Mouse (Mus musculus) stomach, embryonic 15.5 days (tissue): Measurements from ENCODE around the gene Rbms1. TPM values are rescaled to one million over a fixed set of nuclear protein-coding genes. Genes with fewer than 3 reads are reported as not detected.

Experiments used
- ATAC-seq: fragments of 200-750 bp; cut with Nextera tagmentation; 2 replicates; pipeline ENCODE4 v1.8.0; 2017; ENCODE audit warnings: low read depth, moderate number of reproducible peaks, moderate TSS enrichment; ENCODE audit not compliant: insufficient read depth, low FRiP score
- H3K27ac ChIP-seq: fragments of 300-500 bp; sonication (generic); 2 replicates; pipeline ENCODE4 v1.5.1; 2015; ENCODE audit warnings: mild to moderate bottlenecking, inconsistent platforms
- H3K27me3 ChIP-seq: fragments of 300-500 bp; sonication (generic); replicated peaks from 2 replicates; pipeline ENCODE4 v1.6.1; 2015; ENCODE audit warnings: inconsistent platforms
- H3K36me3 ChIP-seq: fragments of 300-500 bp; sonication (generic); 2 replicates; pipeline ENCODE4 v1.6.1; 2015; ENCODE audit warnings: inconsistent platforms
- H3K4me1 ChIP-seq: fragments of 300-500 bp; sonication (generic); 2 replicates; pipeline ENCODE4 v1.6.1; 2015; ENCODE audit warnings: inconsistent platforms
- H3K4me2 ChIP-seq: fragments of 300-500 bp; sonication (generic); 2 replicates; pipeline ENCODE4 v1.6.1; 2015; ENCODE audit warnings: mild to moderate bottlenecking, inconsistent platforms
- H3K4me3 ChIP-seq: fragments of 300-500 bp; sonication (generic); replicated peaks from 2 replicates; pipeline ENCODE4 v1.5.1; 2015; ENCODE audit warnings: inconsistent platforms
- H3K9ac ChIP-seq: fragments of 300-500 bp; sonication (generic); 2 replicates; pipeline ENCODE4 v1.6.1; 2015; ENCODE audit warnings: inconsistent platforms
- H3K9me3 ChIP-seq: fragments of 300-500 bp; sonication (generic); 2 replicates; pipeline ENCODE4 v1.6.1; 2016; ENCODE audit warnings: inconsistent platforms
- WGBS: fragments of 180-500 bp; shearing (Covaris S2); methylation state at CpG from one replicate; pipeline ENCODE4 v1.1.7; 2015; 5-methylcytosine and 5-hydroxymethylcytosine counted together
- polyA plus RNA-seq: library from polyadenylated mRNA; unstranded; fragments of >200 nt; fragmentation: Nextera tagmentation; extraction: Ambion mirVana; gene quantifications from 2 replicates; pipeline ENCODE4 v1.2.1, GENCODE M21; 2015

Rbms1 gene
- polyA plus RNA-seq, 1 experiment from 2014 or later, result 130 TPM

GRCm38 (mm10) chr2:60856097-60856496 lies 106.9 kb downstream of the Rbms1 start:
- peaks cover 13% of the 10 kb centered on the region for H3K4me1 ChIP-seq
- H3K36me3 ChIP-seq, result 0 out of 2 replicates have a peak, but pooled peaks cover 7% of the 10 kb centered on the region
- no peak overlapping the region for H3K4me2 ChIP-seq
- no peaks in the 10 kb centered on the region for H3K9me3 ChIP-seq
- H3K4me3 ChIP-seq, result no peak overlapping the region
- H3K27ac ChIP-seq, result peak overlapping the region; percentile 55; the same call in 1 of the 2 replicates
- no peaks in the 10 kb centered on the region for H3K27me3 ChIP-seq
- 56% methylated on average over 2 of the region's 2 CpGs for WGBS
- no peak for ATAC-seq
- no peak overlapping the region for H3K9ac ChIP-seq

- no peaks in the 10 kb centered on the region for H3K9me3 ChIP-seq
- H3K4me2 ChIP-seq, result no peak overlapping the region
- H3K4me3 ChIP-seq, result no peak overlapping the region
- 0 out of 2 replicates have a peak, but pooled peaks cover 7% of the 10 kb centered on the region for H3K36me3 ChIP-seq
- 38% methylated on average over 4 of the region's 4 CpGs for WGBS
- peak; percentile 65; the same call in 1 of the 2 replicates for ATAC-seq
- H3K4me1 ChIP-seq, result peaks cover 21% of the 10 kb centered on the region
- H3K27ac ChIP-seq, result no peak overlapping the region
- H3K9ac ChIP-seq, result no peak overlapping the region
- H3K27me3 ChIP-seq, result no peaks in the 10 kb centered on the region
Measured at GRCm38 (mm10) chr2:60855006-60855405, 108.0 kb downstream of the Rbms1 start.

- no peak for ATAC-seq
- peaks cover 21% of the 10 kb centered on the region for H3K4me1 ChIP-seq
- 49% methylated on average over 3 of the region's 3 CpGs for WGBS
Measured at GRCm38 (mm10) chr2:60851898-60852297, 111.1 kb downstream of the Rbms1 start.

GRCm38 (mm10) chr2:60851057-60851718 lies 111.8 kb downstream of the Rbms1 start:
- Histone ChIP-seq H3K4me3 (no peak overlapping the region), H3K27ac (peak overlapping the region; percentile 33), H3K36me3 (no peaks in the 10 kb centered on the region), H3K27me3 (no peaks in the 10 kb centered on the region), H3K4me1 (peaks cover 21% of the 10 kb centered on the region), H3K9me3 (no peaks in the 10 kb centered on the region), H3K4me2 (no peak overlapping the region), H3K9ac (no peak overlapping the region)
- WGBS, result 45% methylated on average over 14 of the region's 14 CpGs
- no peak for ATAC-seq

More at GRCm38 (mm10) chr2:60851898-60852297, 111.1 kb downstream of the Rbms1 start:
- Histone ChIP-seq H3K36me3 (no peaks in the 10 kb centered on the region), H3K4me3 (no peak overlapping the region), H3K9ac (no peak overlapping the region), H3K9me3 (no peaks in the 10 kb centered on the region), H3K4me2 (no peak overlapping the region), H3K27ac (no peak overlapping the region), H3K27me3 (no peaks in the 10 kb centered on the region)

GRCm38 (mm10) chr2:60848478-60848877 lies 114.5 kb downstream of the Rbms1 start:
- peaks cover 21% of the 10 kb centered on the region for H3K4me1 ChIP-seq
- no peak overlapping the region for H3K9ac ChIP-seq
- H3K9me3 ChIP-seq, result no peaks in the 10 kb centered on the region
- ATAC-seq, result no peak
- no peaks in the 10 kb centered on the region for H3K27me3 ChIP-seq
- no peak overlapping the region for H3K4me2 ChIP-seq
- H3K27ac ChIP-seq, result no peak overlapping the region
- WGBS, result 90% methylated on average over 4 of the region's 4 CpGs
- no peaks in the 10 kb centered on the region for H3K36me3 ChIP-seq
- no peak overlapping the region for H3K4me3 ChIP-seq

GRCm38 (mm10) chr2:60847984-60848383 lies 115.0 kb downstream of the Rbms1 start:
- no peaks in the 10 kb centered on the region for H3K9me3 ChIP-seq
- WGBS, result 74% methylated on average over 3 of the region's 3 CpGs
- H3K9ac ChIP-seq, result no peak overlapping the region
- no peaks in the 10 kb centered on the region for H3K27me3 ChIP-seq
- no peak overlapping the region for H3K4me3 ChIP-seq
- H3K4me2 ChIP-seq, result no peak overlapping the region
- no peak for ATAC-seq
- peaks cover 21% of the 10 kb centered on the region for H3K4me1 ChIP-seq
- H3K36me3 ChIP-seq, result no peaks in the 10 kb centered on the region
- H3K27ac ChIP-seq, result no peak overlapping the region

GRCm38 (mm10) chr2:60845316-60845894 lies 117.6 kb downstream of the Rbms1 start:
- H3K4me2 ChIP-seq, result no peak overlapping the region
- WGBS, result 54% methylated on average over 5 of the region's 5 CpGs
- H3K27ac ChIP-seq, result no peak overlapping the region
- H3K4me1 ChIP-seq, result peaks cover 5% of the 10 kb centered on the region; the same call in 1 of the 2 replicates
- no peak overlapping the region for H3K4me3 ChIP-seq
- H3K9ac ChIP-seq, result no peak overlapping the region
- no peak for ATAC-seq
- no peaks in the 10 kb centered on the region for H3K27me3 ChIP-seq
- H3K9me3 ChIP-seq, result no peaks in the 10 kb centered on the region
- peaks cover 6% of the 10 kb centered on the region; the same call in 1 of the 2 replicates for H3K36me3 ChIP-seq

- Histone ChIP-seq H3K36me3 (peaks cover 6% of the 10 kb centered on the region; the same call in 1 of the 2 replicates), H3K9me3 (no peaks in the 10 kb centered on the region), H3K4me1 (0 out of 2 replicates have a peak, but pooled peaks cover 4% of the 10 kb centered on the region), H3K4me3 (no peak overlapping the region), H3K9ac (no peak overlapping the region), H3K27ac (no peak overlapping the region), H3K4me2 (no peak overlapping the region), H3K27me3 (no peaks in the 10 kb centered on the region)
- no peak for ATAC-seq
- WGBS, result 92% methylated on average over 1 of the region's 1 CpGs
Measured at GRCm38 (mm10) chr2:60844259-60844658, 118.7 kb downstream of the Rbms1 start.

GRCm38 (mm10) chr2:60843633-60844032 lies 119.4 kb downstream of the Rbms1 start:
- Histone ChIP-seq H3K27me3 (no peaks in the 10 kb centered on the region), H3K4me3 (no peak overlapping the region), H3K4me2 (no peak overlapping the region), H3K36me3 (peaks cover 6% of the 10 kb centered on the region; the same call in 1 of the 2 replicates), H3K9me3 (no peaks in the 10 kb centered on the region), H3K27ac (no peak overlapping the region), H3K9ac (no peak overlapping the region), H3K4me1 (0 out of 2 replicates have a peak, but pooled peaks cover 4% of the 10 kb centered on the region)
- ATAC-seq, result no peak
- WGBS, result 82% methylated on average over 3 of the region's 3 CpGs

GRCm38 (mm10) chr2:60842976-60843375 lies 120.0 kb downstream of the Rbms1 start:
- 44% methylated on average over 4 of the region's 4 CpGs for WGBS
- H3K4me2 ChIP-seq, result no peak overlapping the region
- no peak overlapping the region for H3K4me3 ChIP-seq
- 0 out of 2 replicates have a peak, but pooled peaks cover 4% of the 10 kb centered on the region for H3K4me1 ChIP-seq
- no peaks in the 10 kb centered on the region for H3K27me3 ChIP-seq
- H3K9me3 ChIP-seq, result no peaks in the 10 kb centered on the region
- no peak overlapping the region for H3K9ac ChIP-seq
- ATAC-seq, result no peak
- H3K36me3 ChIP-seq, result peaks cover 6% of the 10 kb centered on the region; the same call in 1 of the 2 replicates
- H3K27ac ChIP-seq, result no peak overlapping the region

- Histone ChIP-seq H3K4me1 (0 out of 2 replicates have a peak, but pooled peaks cover 4% of the 10 kb centered on the region), H3K9me3 (no peaks in the 10 kb centered on the region), H3K4me2 (no peak overlapping the region), H3K4me3 (no peak overlapping the region), H3K36me3 (peaks cover 6% of the 10 kb centered on the region; the same call in 1 of the 2 replicates), H3K9ac (no peak overlapping the region), H3K27me3 (no peaks in the 10 kb centered on the region), H3K27ac (no peak overlapping the region)
- no peak for ATAC-seq
- 77% methylated on average over 4 of the region's 4 CpGs for WGBS
Measured at GRCm38 (mm10) chr2:60840922-60841321, 122.1 kb downstream of the Rbms1 start.

- Histone ChIP-seq H3K36me3 (peaks cover 6% of the 10 kb centered on the region; the same call in 1 of the 2 replicates), H3K4me3 (no peak overlapping the region), H3K9ac (no peak overlapping the region), H3K4me2 (no peak overlapping the region), H3K4me1 (0 out of 2 replicates have a peak, but pooled peaks cover 4% of the 10 kb centered on the region), H3K27ac (no peak overlapping the region), H3K27me3 (no peaks in the 10 kb centered on the region), H3K9me3 (no peaks in the 10 kb centered on the region)
- no peak for ATAC-seq
- 80% methylated on average over 4 of the region's 4 CpGs for WGBS
Measured at GRCm38 (mm10) chr2:60839498-60839897, 123.5 kb downstream of the Rbms1 start.
